Mouse (Mus musculus): ENCODE measurements around the gene Nub1.

DNA sequence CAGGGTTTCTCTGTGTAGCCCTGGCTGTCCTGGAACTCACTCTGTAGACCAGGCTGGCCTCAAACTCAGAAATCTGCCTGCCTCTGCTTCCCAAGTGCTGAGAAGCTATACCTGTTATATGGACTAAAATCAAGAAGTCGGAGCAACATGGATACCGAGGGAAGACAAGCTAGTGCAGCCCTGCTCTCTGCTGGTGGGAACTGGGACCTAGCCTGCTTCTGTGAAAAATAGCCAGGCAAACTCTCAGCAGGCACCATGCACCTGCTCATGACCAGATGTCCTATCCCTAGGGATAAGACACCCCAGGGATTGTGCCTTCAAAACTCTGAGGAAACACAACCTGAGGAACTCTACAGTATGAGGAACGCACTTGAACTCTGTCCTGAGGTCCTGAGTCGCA lies 48.3 kb upstream of the Nub1 start:
- no peak for TF ChIP-seq EP300 (IDR thresholded peaks at IDR 0.05)
- TF ChIP-seq CTCF (IDR thresholded peaks at IDR 0.05), result peak; percentile 21
